Mouse (Mus musculus) neural tube, embryonic 12.5 days (tissue): ENCODE measurements at regions not wholly inside any gene's neighbourhood (a gene's known extent, or its start where the extent isn't known, plus 50 kb on each side); places are given as distances from the start of the nearest gene placed in this dataset.

Source experiments
- ATAC-seq: fragments of 200-750 bp; cut with Nextera tagmentation; 2 replicates; pipeline ENCODE4 v1.8.0; 2017; ENCODE audit warnings: low read depth, mild to moderate bottlenecking, moderate TSS enrichment, moderate library complexity; ENCODE audit not compliant: low FRiP score
- H3K27ac ChIP-seq: fragments of 300-500 bp; sonication (generic); 2 replicates; pipeline ENCODE4 v1.5.1; 2016
- H3K27me3 ChIP-seq: fragments of 300-500 bp; sonication (generic); replicated peaks from 2 replicates; pipeline ENCODE4 v1.6.1; 2016; ENCODE audit warnings: mild to moderate bottlenecking
- H3K36me3 ChIP-seq: fragments of 300-500 bp; sonication (generic); 2 replicates; pipeline ENCODE4 v1.6.1; 2016; ENCODE audit warnings: mild to moderate bottlenecking
- H3K4me1 ChIP-seq: fragments of 300-500 bp; sonication (generic); 2 replicates; pipeline ENCODE4 v1.6.1; 2016
- H3K4me2 ChIP-seq: fragments of 300-500 bp; sonication (generic); replicated peaks from 2 replicates; pipeline ENCODE4 v1.6.1; 2016; ENCODE audit warnings: mild to moderate bottlenecking
- H3K4me3 ChIP-seq: fragments of 300-500 bp; sonication (generic); 2 replicates; pipeline ENCODE4 v1.5.1; 2016
- H3K9ac ChIP-seq: fragments of 300-500 bp; sonication (generic); 2 replicates; pipeline ENCODE4 v1.6.1; 2016; ENCODE audit warnings: mild to moderate bottlenecking
- H3K9me3 ChIP-seq: fragments of 300-500 bp; sonication (generic); 2 replicates; pipeline ENCODE4 v1.6.1; 2016; ENCODE audit warnings: mild to moderate bottlenecking
- WGBS: fragments of 180-500 bp; shearing (Covaris S2); methylation state at CpG from one replicate; pipeline ENCODE4 v1.1.7; 2016; 5-methylcytosine and 5-hydroxymethylcytosine counted together

DNA sequence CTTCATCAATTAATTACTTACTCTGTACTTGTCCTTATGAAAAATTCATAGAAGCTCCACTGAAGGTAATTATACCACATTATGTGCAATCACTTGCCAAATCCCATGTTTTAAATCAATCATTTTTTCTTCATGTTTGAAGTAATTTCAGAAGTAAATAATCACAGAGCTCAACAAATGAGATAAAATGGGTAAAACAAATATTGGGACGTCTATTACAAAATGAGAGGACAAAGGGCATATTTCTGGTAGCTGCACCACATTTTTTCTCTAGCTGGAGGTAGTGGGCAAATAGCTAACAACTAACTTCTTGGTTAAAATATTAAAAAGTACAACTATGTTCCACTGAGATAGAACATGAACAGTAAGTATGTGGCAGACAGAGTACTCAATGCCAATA, 681.3 kb upstream of the Pot1a start:
- Histone ChIP-seq H3K36me3 (no peaks in the 10 kb centered on the region), H3K27ac (no peak overlapping the region), H3K9me3 (no peaks in the 10 kb centered on the region), H3K4me2 (no peak overlapping the region), H3K4me3 (no peak overlapping the region), H3K4me1 (no peaks in the 10 kb centered on the region), H3K9ac (no peak overlapping the region), H3K27me3 (no peaks in the 10 kb centered on the region)
- ATAC-seq = no peak
- WGBS = 86% methylated on average over 1 of the region's 1 CpGs

DNA sequence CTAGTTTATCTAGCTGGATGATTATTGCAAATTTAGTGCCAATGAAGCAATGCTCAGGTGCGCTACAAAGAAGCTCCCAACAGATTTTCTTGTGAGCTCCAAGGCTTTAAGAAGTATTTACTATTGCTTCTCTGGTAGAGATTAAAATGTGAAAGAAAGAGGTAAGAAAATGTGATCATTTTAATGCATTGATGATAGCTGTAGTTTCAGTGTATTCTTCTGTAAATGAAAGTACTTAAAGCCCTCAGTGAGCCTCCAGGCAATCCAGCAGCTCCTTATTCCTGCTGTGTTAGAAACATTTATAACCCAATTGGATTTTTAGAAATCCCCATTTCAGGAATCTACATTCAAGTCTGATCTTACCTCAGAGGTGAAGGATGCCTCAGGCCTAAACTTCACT, 675.4 kb upstream of the Pot1a start:
- Histone ChIP-seq H3K4me2 (no peak overlapping the region), H3K9ac (no peak overlapping the region), H3K4me1 (no peaks in the 10 kb centered on the region), H3K9me3 (no peaks in the 10 kb centered on the region), H3K4me3 (no peak overlapping the region), H3K27me3 (no peaks in the 10 kb centered on the region), H3K27ac (no peak overlapping the region), H3K36me3 (no peaks in the 10 kb centered on the region)
- ATAC-seq = no peak
- WGBS = 91% methylated on average over 1 of the region's 1 CpGs

DNA sequence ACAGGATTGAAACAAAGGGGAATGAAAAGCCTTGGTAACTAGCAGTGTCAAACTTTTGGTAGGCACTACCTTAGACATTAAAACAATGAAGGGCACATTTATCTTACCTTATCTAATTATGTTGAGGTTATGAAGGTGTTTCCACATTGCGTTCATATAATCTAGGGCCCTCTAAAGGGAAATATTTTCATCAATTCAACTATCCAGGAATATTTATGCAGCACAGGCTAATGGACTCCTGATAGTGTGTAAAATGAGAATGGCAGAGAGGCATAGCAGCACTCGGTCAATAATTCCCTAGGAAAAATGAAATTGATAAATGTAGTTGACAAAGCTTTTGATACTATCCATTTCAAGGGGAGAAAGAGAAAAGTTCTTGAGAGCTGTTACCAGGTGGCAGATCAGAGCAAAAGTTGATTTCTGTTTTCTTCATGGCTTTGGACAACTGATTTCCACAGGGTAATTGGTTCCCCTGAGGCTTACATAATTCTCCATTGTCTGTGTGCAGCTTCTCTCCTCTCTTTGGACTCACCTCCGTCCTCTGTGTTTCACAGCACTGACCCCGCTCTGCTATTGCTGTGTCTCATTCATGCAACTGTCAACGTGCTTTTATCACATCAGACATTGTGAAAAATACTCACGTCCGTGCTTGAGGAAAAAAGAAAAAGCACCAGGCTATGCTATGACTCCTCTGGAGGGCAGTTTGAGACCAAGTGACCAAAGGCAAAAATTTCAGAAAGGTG, 632.3 kb upstream of the Pot1a start:
- no peak overlapping the region for H3K27ac ChIP-seq
- no peaks in the 10 kb centered on the region for H3K9me3 ChIP-seq
- H3K4me3 ChIP-seq = no peak overlapping the region
- no peaks in the 10 kb centered on the region for H3K36me3 ChIP-seq
- WGBS = 29% methylated on average over 7 of the region's 7 CpGs
- H3K9ac ChIP-seq = no peak overlapping the region
- H3K27me3 ChIP-seq = 0 out of 2 replicates have a peak, but pooled peaks cover 3% of the 10 kb centered on the region
- H3K4me2 ChIP-seq = no peak overlapping the region; the same call in 1 of the 2 replicates
- ATAC-seq = peak; percentile 43; the same call in 1 of the 2 replicates
- H3K4me1 ChIP-seq = no peaks in the 10 kb centered on the region

DNA sequence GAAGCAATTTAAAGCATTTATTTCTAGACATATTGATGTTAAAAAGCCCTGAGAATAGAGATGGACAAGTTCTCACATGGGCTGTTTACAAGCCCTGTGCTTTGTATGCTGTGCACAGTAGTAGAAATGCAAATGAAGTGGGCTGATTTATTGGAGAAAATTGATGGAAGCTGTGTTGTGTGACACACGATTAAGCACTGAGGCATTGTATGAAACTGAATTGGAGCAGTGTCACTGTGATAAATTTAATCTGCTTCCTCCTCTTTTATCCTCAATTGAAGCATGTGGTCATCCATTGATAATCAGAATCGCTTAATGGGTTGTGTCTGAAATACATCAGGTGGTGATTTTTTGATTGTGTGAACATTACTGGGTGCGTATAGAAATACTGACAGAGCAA, 631.4 kb upstream of the Pot1a start:
- H3K4me3 ChIP-seq = no peak overlapping the region

More for the DNA sequence above, 631.4 kb upstream of the Pot1a start:
- no peaks in the 10 kb centered on the region for H3K4me1 ChIP-seq
- no peak overlapping the region for H3K27ac ChIP-seq
- H3K4me2 ChIP-seq = no peak overlapping the region
- 31% methylated on average over 3 of the region's 3 CpGs for WGBS
- H3K27me3 ChIP-seq = peaks cover 3% of the 10 kb centered on the region; the same call in 1 of the 2 replicates
- no peaks in the 10 kb centered on the region for H3K36me3 ChIP-seq
- peak; percentile 99 for ATAC-seq
- no peaks in the 10 kb centered on the region for H3K9me3 ChIP-seq
- no peak overlapping the region for H3K9ac ChIP-seq
